ENCODE assay signal across 12 mouse cellular contexts in the genomic region with DNA sequence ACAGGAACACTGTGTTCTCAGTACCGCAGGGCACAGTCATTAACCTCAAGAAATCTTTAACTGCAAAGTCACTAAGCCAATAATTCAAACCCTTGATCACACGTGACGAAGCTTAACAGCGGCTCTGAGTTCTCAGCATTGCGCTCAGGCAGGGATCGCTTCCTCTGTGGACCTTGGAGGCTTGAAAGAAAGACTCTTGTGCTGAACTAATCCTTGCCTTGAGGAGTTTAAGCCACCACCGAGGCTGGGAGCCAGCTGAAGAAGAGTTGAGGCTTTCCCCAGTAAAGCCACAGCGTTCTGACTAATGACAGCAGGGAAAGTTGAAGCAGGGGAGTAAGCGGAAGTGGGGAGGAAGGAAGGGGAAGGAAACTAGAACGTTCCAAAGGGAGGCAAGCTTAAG.
A peak's percentile ranks its signal among the peaks of the same experiment; 100 is the strongest.
DNase-seq lines count a peak whose midpoint lies in the region; ATAC-seq and TF ChIP-seq lines count a peak whose summit lies in the region.
"Had no signal": no experiment of that assay in that cellular context is flagged by ENCODE, and none has a peak within 500 bp of the region (broad histone marks: within the 10 kb centered on the region; RNA-seq: fewer than 3 reads in every experiment).

No protein-coding gene starts in this region.

- no peak for TF ChIP-seq POLR2A in thymus, adult 2 months (IDR thresholded peaks at IDR 0.05; ENCODE audit: control insufficient read depth, extremely low read depth, insufficient read depth, low read length, poor library complexity)

- WGBS in forebrain, embryonic 10.5 days = 78% methylated on average over 10 of the region's 10 CpGs
- 73% methylated on average over 10 of the region's 10 CpGs for WGBS in forebrain, embryonic 11.5 days
- WGBS in thymus, adult 2 months = 5% methylated on average over 10 of the region's 10 CpGs
- 33% methylated on average over 10 of the region's 10 CpGs for WGBS in liver, postnatal 0 days (ENCODE audit: insufficient replicate concordance)
- WGBS in midbrain, postnatal 0 days = 60% methylated on average over 10 of the region's 10 CpGs

- no peak overlapping the region for H3K9ac ChIP-seq in forebrain, embryonic 11.5 days (ENCODE audit: low read length)
- H3K9ac ChIP-seq in liver, postnatal 0 days (replicated peaks) = no peak overlapping the region
- no peak overlapping the region for H3K9ac ChIP-seq in midbrain, postnatal 0 days (replicated peaks; ENCODE audit: low read length, poor library complexity, severe bottlenecking)
- H3K9ac ChIP-seq: embryonic facial prominence, embryonic 15.5 days; liver, embryonic 13.5 days; midbrain, embryonic 15.5 days had no signal

- H3K36me3 ChIP-seq in forebrain, embryonic 10.5 days (replicated peaks) = no peaks in the 10 kb centered on the region
- no peaks in the 10 kb centered on the region for H3K36me3 ChIP-seq in forebrain, embryonic 11.5 days (ENCODE audit: control insufficient read depth, insufficient read depth, low read length)
- no peaks in the 10 kb centered on the region for H3K36me3 ChIP-seq in thymus, adult 2 months (ENCODE audit: control insufficient read depth, insufficient read depth, low read length)
- H3K36me3 ChIP-seq in liver, postnatal 0 days (replicated peaks; ENCODE audit: insufficient read depth, low read length) = no peaks in the 10 kb centered on the region
- H3K36me3 ChIP-seq in midbrain, postnatal 0 days (ENCODE audit: insufficient read depth, low read length) = no peaks in the 10 kb centered on the region
- H3K36me3 ChIP-seq: embryonic facial prominence, embryonic 15.5 days; liver, embryonic 13.5 days; midbrain, embryonic 15.5 days had no signal

- no peak for TF ChIP-seq EP300 in liver, postnatal 0 days (IDR thresholded peaks at IDR 0.05; ENCODE audit: low read depth)

- no peaks in the 10 kb centered on the region for H3K9me3 ChIP-seq in forebrain, embryonic 10.5 days
- H3K9me3 ChIP-seq in forebrain, embryonic 11.5 days (ENCODE audit: control insufficient read depth, low read length) = no peaks in the 10 kb centered on the region
- no peaks in the 10 kb centered on the region for H3K9me3 ChIP-seq in liver, postnatal 0 days (ENCODE audit: low read length)
- no peaks in the 10 kb centered on the region for H3K9me3 ChIP-seq in midbrain, postnatal 0 days (ENCODE audit: low read length)
- H3K9me3 ChIP-seq: embryonic facial prominence, embryonic 15.5 days; liver, embryonic 13.5 days; midbrain, embryonic 15.5 days had no signal

- ATAC-seq in forebrain, embryonic 11.5 days (replicated peaks; ENCODE audit: low FRiP score) = no peak
- peak; percentile 24 for ATAC-seq in liver, postnatal 0 days
- ATAC-seq in midbrain, postnatal 0 days (ENCODE audit: low FRiP score) = no peak
- ATAC-seq: midbrain, embryonic 15.5 days had no signal

- H3K27ac ChIP-seq in forebrain, embryonic 10.5 days = 0 out of 2 replicates have a peak overlapping the region, but pooled peaks have one; percentile 3
- no peak overlapping the region for H3K27ac ChIP-seq in forebrain, embryonic 11.5 days (ENCODE audit: low read depth, low read length)
- no peak overlapping the region for H3K27ac ChIP-seq in thymus, adult 2 months (ENCODE audit: control insufficient read depth, insufficient read depth, low read length)
- peak overlapping the region; percentile 16; the same call in 1 of the 2 replicates for H3K27ac ChIP-seq in liver, postnatal 0 days (ENCODE audit: low read depth)
- no peak overlapping the region for H3K27ac ChIP-seq in midbrain, postnatal 0 days (ENCODE audit: low read depth, low read length)
- H3K27ac ChIP-seq: embryonic facial prominence, embryonic 15.5 days; liver, embryonic 13.5 days; midbrain, embryonic 15.5 days had no signal

- H3K4me1 ChIP-seq in forebrain, embryonic 10.5 days = peaks cover 6% of the 10 kb centered on the region; the same call in 1 of the 2 replicates
- H3K4me1 ChIP-seq in forebrain, embryonic 11.5 days (replicated peaks; ENCODE audit: control insufficient read depth, insufficient read depth, low read length) = no peaks in the 10 kb centered on the region
- peaks cover 8% of the 10 kb centered on the region for H3K4me1 ChIP-seq in thymus, adult 2 months (replicated peaks; ENCODE audit: control insufficient read depth, insufficient read depth, low read length)
- H3K4me1 ChIP-seq in liver, postnatal 0 days (ENCODE audit: insufficient read depth) = peaks cover 36% of the 10 kb centered on the region
- H3K4me1 ChIP-seq in midbrain, postnatal 0 days (ENCODE audit: insufficient read depth, low read length) = no peaks in the 10 kb centered on the region
- H3K4me1 ChIP-seq: midbrain, embryonic 15.5 days had no signal

- H3K4me3 ChIP-seq in forebrain, embryonic 10.5 days = no peak overlapping the region
- no peak overlapping the region for H3K4me3 ChIP-seq in forebrain, embryonic 11.5 days (ENCODE audit: low read depth, low read length)
- H3K4me3 ChIP-seq in thymus, adult 2 months (ENCODE audit: control insufficient read depth, insufficient read depth, low read length) = peak overlapping the region; percentile 13; the same call in 1 of the 2 replicates
- no peak overlapping the region for H3K4me3 ChIP-seq in liver, postnatal 0 days (ENCODE audit: low read depth, low read length)
- H3K4me3 ChIP-seq in midbrain, postnatal 0 days (ENCODE audit: low read depth, low read length) = no peak overlapping the region
- H3K4me3 ChIP-seq: embryonic facial prominence, embryonic 15.5 days; liver, embryonic 13.5 days; midbrain, embryonic 15.5 days had no signal

- no peaks in the 10 kb centered on the region for H3K27me3 ChIP-seq in forebrain, embryonic 10.5 days (ENCODE audit: poor library complexity, severe bottlenecking)
- no peaks in the 10 kb centered on the region for H3K27me3 ChIP-seq in forebrain, embryonic 11.5 days (ENCODE audit: control insufficient read depth, insufficient read depth, low read length)
- H3K27me3 ChIP-seq in thymus, adult 2 months (ENCODE audit: control insufficient read depth, insufficient read depth, low read length) = no peaks in the 10 kb centered on the region
- H3K27me3 ChIP-seq in liver, postnatal 0 days (ENCODE audit: insufficient read depth, low read length) = no peaks in the 10 kb centered on the region
- H3K27me3 ChIP-seq in midbrain, postnatal 0 days (ENCODE audit: insufficient read depth, low read length) = no peaks in the 10 kb centered on the region
- H3K27me3 ChIP-seq: embryonic facial prominence, embryonic 15.5 days; liver, embryonic 13.5 days; midbrain, embryonic 15.5 days had no signal

- no peak overlapping the region for H3K4me2 ChIP-seq in forebrain, embryonic 11.5 days (ENCODE audit: low read depth, low read length, severe bottlenecking)
- H3K4me2 ChIP-seq in liver, postnatal 0 days (ENCODE audit: low read depth, low read length) = peak overlapping the region; percentile 35
- no peak overlapping the region for H3K4me2 ChIP-seq in midbrain, postnatal 0 days (ENCODE audit: low read depth, low read length, poor library complexity, severe bottlenecking)
- H3K4me2 ChIP-seq: embryonic facial prominence, embryonic 15.5 days; liver, embryonic 13.5 days; midbrain, embryonic 15.5 days had no signal

- DNase-seq in forebrain, embryonic 10.5 days (ENCODE audit: extremely low spot score, low spot score) = no peak
- DNase-seq in forebrain, embryonic 11.5 days (ENCODE audit: low spot score) = no peak
- DNase-seq in thymus, adult 2 months = peak; percentile 13
- no peak for DNase-seq in thymus, postnatal 10 days (ENCODE audit: low spot score in 2 of 2)
- no peak for DNase-seq in liver, postnatal 0 days
- no peak for DNase-seq in retina, embryonic 14.5 days (ENCODE audit: low spot score)
- DNase-seq in adrenal gland, adult 2 months = no peak
- no peak for DNase-seq in midbrain, postnatal 0 days (ENCODE audit: low spot score)
- DNase-seq: gastrocnemius, postnatal 36 days; liver, embryonic 13.5 days had no signal

- TF ChIP-seq CTCF in thymus, adult 2 months (IDR thresholded peaks at IDR 0.05; ENCODE audit: borderline replicate concordance, control insufficient read depth, extremely low read depth, insufficient read depth, low read length, poor library complexity) = no peak
- TF ChIP-seq CTCF in liver, postnatal 0 days (IDR thresholded peaks at IDR 0.05; ENCODE audit: low read depth) = no peak
- TF ChIP-seq CTCF in midbrain, postnatal 0 days (IDR thresholded peaks at IDR 0.05) = no peak

Comparison
In these comparisons a context has a peak if more than half of its experiments do, and no peak if none do; other contexts are left out.
1. H3K27ac ChIP-seq: peak in forebrain, embryonic 10.5 days (single experiment) and liver, postnatal 0 days (single experiment); none in forebrain, embryonic 11.5 days (single experiment), thymus, adult 2 months (single experiment) and midbrain, postnatal 0 days (single experiment).